Mouse (Mus musculus) embryonic facial prominence, embryonic 11.5 days (tissue): ENCODE measurements at regions not wholly inside any gene's neighbourhood (a gene's known extent, or its start where the extent isn't known, plus 50 kb on each side); places are given as distances from the start of the nearest gene placed in this dataset.

Source experiments
- ATAC-seq: fragments of 200-750 bp; cut with Nextera tagmentation; replicated peaks from 2 replicates; pipeline ENCODE4 v1.8.0; 2017; ENCODE audit warnings: low read depth; ENCODE audit not compliant: insufficient number of reproducible peaks, low FRiP score, low TSS enrichment
- DNase-seq: peaks from one replicate; pipeline ENCODE4 v3.0.0-alpha.2; 2015; ENCODE audit warnings: low spot score
- H3K27ac ChIP-seq: fragments of 300-500 bp; sonication (generic); replicated peaks from 2 replicates; pipeline ENCODE4 v1.5.1; 2014; ENCODE audit warnings: mild to moderate bottlenecking, low read depth, low read length, control low read depth
- H3K27me3 ChIP-seq: fragments of 300-500 bp; sonication (generic); 2 replicates; pipeline ENCODE4 v1.6.1; 2014; ENCODE audit warnings: mild to moderate bottlenecking, low read length, moderate library complexity, mixed read lengths; ENCODE audit not compliant: control insufficient read depth, insufficient read depth
- H3K36me3 ChIP-seq: fragments of 300-500 bp; sonication (generic); replicated peaks from 2 replicates; pipeline ENCODE4 v1.6.1; 2014; ENCODE audit warnings: low read depth, mild to moderate bottlenecking, low read length, moderate library complexity, mixed read lengths; ENCODE audit not compliant: control insufficient read depth, insufficient read depth
- H3K4me1 ChIP-seq: fragments of 300-500 bp; sonication (generic); 2 replicates; pipeline ENCODE4 v1.6.1; 2014; ENCODE audit warnings: low read length, mixed read lengths; ENCODE audit not compliant: control insufficient read depth, insufficient read depth
- H3K4me2 ChIP-seq: fragments of 300-500 bp; sonication (generic); 2 replicates; pipeline ENCODE4 v1.6.1; 2014; ENCODE audit warnings: low read depth, mild to moderate bottlenecking, control low read depth, low read length, moderate library complexity
- H3K4me3 ChIP-seq: fragments of 300-500 bp; sonication (generic); 2 replicates; pipeline ENCODE4 v1.5.1; 2014; ENCODE audit warnings: low read depth, low read length, control low read depth
- H3K9ac ChIP-seq: fragments of 300-500 bp; sonication (generic); replicated peaks from 2 replicates; pipeline ENCODE4 v1.6.1; 2014; ENCODE audit warnings: mild to moderate bottlenecking, control low read depth, low read length
- H3K9me3 ChIP-seq: fragments of 300-500 bp; sonication (generic); replicated peaks from 2 replicates; pipeline ENCODE4 v1.6.1; 2016; ENCODE audit warnings: mild to moderate bottlenecking, low read length, inconsistent platforms, mixed read lengths; ENCODE audit not compliant: control insufficient read depth
- WGBS: fragments of 180-500 bp; shearing (Covaris S2); extraction: QIAGEN DNeasy Blood & Tissue Kit; methylation state at CpG from one replicate; pipeline ENCODE4 v1.1.7; 2014; 5-methylcytosine and 5-hydroxymethylcytosine counted together

GRCm38 (mm10) chr12:107041927-107042652, 446.3 kb upstream of the 3110018I06Rik start:
- 51% methylated on average over 13 of the region's 13 CpGs for WGBS
- no peak overlapping the region for H3K9ac ChIP-seq
- no peaks in the 10 kb centered on the region; the same call in 1 of the 2 replicates for H3K4me1 ChIP-seq
- ATAC-seq (no peak), DNase-seq (peak; percentile 69)
- no peak overlapping the region for H3K4me3 ChIP-seq
- H3K27me3 ChIP-seq: no peaks in the 10 kb centered on the region
- H3K27ac ChIP-seq: no peak overlapping the region
- no peak overlapping the region for H3K4me2 ChIP-seq
- H3K36me3 ChIP-seq: no peaks in the 10 kb centered on the region
- no peaks in the 10 kb centered on the region for H3K9me3 ChIP-seq

GRCm38 (mm10) chr12:107046496-107046895, 441.9 kb upstream of the 3110018I06Rik start:
- Histone ChIP-seq H3K27me3 (no peaks in the 10 kb centered on the region), H3K4me1 (no peaks in the 10 kb centered on the region; the same call in 1 of the 2 replicates), H3K4me2 (no peak overlapping the region), H3K27ac (no peak overlapping the region), H3K9ac (no peak overlapping the region), H3K9me3 (no peaks in the 10 kb centered on the region), H3K4me3 (no peak overlapping the region), H3K36me3 (no peaks in the 10 kb centered on the region)
- 87% methylated on average over 3 of the region's 3 CpGs for WGBS
- no peak for ATAC-seq
- no peak for DNase-seq

GRCm38 (mm10) chr12:107047059-107047531, 441.3 kb upstream of the 3110018I06Rik start:
- ATAC-seq (no peak), DNase-seq (no peak)
- no peak overlapping the region for H3K4me2 ChIP-seq
- H3K9me3 ChIP-seq: no peaks in the 10 kb centered on the region
- no peaks in the 10 kb centered on the region for H3K36me3 ChIP-seq
- no peaks in the 10 kb centered on the region for H3K4me1 ChIP-seq
- H3K27ac ChIP-seq: no peak overlapping the region
- no peak overlapping the region for H3K4me3 ChIP-seq
- no peaks in the 10 kb centered on the region for H3K27me3 ChIP-seq
- no peak overlapping the region for H3K9ac ChIP-seq
- 71% methylated on average over 13 of the region's 13 CpGs for WGBS

DNA sequence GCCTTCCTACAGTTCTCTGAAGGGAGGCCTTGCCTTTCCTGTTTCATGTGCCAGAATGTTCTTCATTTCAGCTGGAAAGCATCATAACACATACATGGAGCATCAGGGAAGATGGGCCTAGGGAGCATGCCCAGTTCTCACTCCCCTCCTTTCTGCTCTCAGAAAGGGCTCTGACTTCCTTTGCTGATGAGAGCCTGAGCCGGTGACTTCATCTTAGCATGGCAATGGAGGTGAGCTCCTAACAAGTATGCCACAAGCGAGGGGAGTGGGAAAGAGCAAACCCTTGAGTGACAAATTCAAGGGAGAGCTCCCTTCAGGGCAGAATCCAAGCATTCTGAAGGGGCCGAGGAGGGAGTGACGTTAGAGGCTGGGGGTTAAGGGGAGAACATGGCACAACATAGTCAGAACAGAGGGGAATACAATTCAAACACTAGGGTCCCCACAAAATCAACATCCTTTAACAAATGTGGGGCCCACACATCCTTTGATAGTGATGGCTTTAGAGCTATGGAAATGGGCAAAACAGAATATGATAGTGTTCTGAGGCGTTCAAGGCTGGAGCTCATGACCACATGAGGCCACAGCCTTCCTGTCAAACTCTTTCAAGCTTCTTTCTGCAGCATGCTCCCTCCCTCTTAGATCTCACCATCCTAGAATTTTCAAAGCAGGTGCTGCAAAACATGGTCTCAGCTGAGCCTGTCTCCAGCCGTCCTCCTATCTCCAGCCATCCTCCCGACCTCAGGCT, 437.4 kb upstream of the 3110018I06Rik start:
- no peak overlapping the region for H3K27ac ChIP-seq
- no peak overlapping the region for H3K4me2 ChIP-seq
- no peak overlapping the region for H3K9ac ChIP-seq
- no peaks in the 10 kb centered on the region for H3K4me1 ChIP-seq
- 81% methylated on average over 7 of the region's 7 CpGs for WGBS
- no peak for DNase-seq
- no peaks in the 10 kb centered on the region for H3K36me3 ChIP-seq
- H3K4me3 ChIP-seq: no peak overlapping the region
- H3K27me3 ChIP-seq: no peaks in the 10 kb centered on the region
- no peak for ATAC-seq
- no peaks in the 10 kb centered on the region for H3K9me3 ChIP-seq

DNA sequence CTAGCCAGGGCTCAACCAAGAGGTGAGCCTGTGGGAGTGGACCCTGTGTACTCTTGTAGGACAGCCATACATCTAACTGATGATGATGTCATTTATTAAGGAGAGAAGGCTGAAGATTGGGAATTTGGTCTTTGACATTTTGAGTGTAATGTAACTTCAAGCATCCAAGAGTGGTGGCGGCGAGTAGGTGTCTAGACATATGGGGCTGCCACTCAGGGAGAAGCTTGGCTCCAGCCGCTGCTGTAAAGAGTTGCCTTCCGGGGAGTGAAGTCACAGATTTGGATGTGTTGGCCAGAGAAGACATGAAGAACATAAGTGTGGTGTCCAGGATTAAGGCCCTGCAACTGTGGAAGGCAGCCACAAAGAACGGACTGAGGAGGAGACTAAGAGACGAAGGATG, 436.3 kb upstream of the 3110018I06Rik start:
- Histone ChIP-seq H3K4me3 (no peak overlapping the region), H3K36me3 (no peaks in the 10 kb centered on the region), H3K9me3 (no peaks in the 10 kb centered on the region), H3K27me3 (no peaks in the 10 kb centered on the region), H3K27ac (no peak overlapping the region), H3K9ac (no peak overlapping the region), H3K4me2 (no peak overlapping the region), H3K4me1 (no peaks in the 10 kb centered on the region)
- DNase-seq (no peak), ATAC-seq (no peak)
- 80% methylated on average over 6 of the region's 6 CpGs for WGBS

GRCm38 (mm10) chr12:107056553-107056952, 431.9 kb upstream of the 3110018I06Rik start:
- ATAC-seq: no peak
- Histone ChIP-seq H3K9me3 (no peaks in the 10 kb centered on the region), H3K36me3 (no peaks in the 10 kb centered on the region), H3K27me3 (no peaks in the 10 kb centered on the region), H3K4me3 (no peak overlapping the region), H3K4me1 (no peaks in the 10 kb centered on the region), H3K4me2 (no peak overlapping the region), H3K9ac (no peak overlapping the region), H3K27ac (no peak overlapping the region)
- DNase-seq: peak; percentile 90
- 28% methylated on average over 5 of the region's 5 CpGs for whole genome bisulfite sequencing

DNA sequence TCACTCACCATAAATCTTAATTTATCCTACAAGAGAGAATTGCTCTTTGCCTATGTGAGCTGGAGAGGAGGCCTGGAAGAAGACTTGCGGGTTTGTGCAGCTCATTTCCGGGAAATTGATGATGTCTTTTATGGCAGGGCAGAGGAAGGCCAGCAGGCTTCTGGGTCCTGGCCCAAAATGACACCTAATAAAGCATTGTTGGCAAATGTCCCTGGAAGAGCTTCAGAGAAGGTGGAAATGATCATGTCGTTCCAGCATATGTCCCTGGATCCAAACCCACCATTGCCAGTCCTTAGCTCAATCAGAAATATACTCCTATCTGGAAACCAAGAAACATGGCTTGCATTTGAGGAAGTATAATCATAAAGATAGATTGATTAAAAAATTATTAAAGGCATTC, 427.9 kb upstream of the 3110018I06Rik start:
- WGBS: 93% methylated on average over 3 of the region's 3 CpGs

DNA sequence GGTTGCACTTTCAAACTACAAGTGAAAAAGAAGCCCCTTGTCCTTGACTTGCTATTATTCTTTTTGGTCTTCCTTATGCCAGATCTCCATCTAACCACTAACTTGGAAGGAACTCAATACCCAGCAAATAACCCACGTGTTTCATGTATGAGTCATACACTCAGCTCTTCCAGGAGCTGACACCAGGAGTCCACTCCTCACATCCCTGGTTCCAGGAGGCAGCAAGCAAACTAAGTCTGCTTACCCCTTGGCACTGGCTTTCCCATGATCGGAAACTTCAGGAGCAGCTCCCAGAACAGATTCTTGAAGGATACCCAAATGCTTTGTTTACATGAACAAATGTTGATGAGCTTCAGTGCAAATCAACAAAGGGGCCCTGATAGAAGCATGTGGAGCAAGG, 421.1 kb upstream of the 3110018I06Rik start:
- no peaks in the 10 kb centered on the region; the same call in 1 of the 2 replicates for H3K9me3 ChIP-seq
- no peak overlapping the region for H3K9ac ChIP-seq
- WGBS: 92% methylated on average over 2 of the region's 2 CpGs
- DNase-seq: no peak
- no peak overlapping the region for H3K4me3 ChIP-seq
- no peak for ATAC-seq
- H3K27ac ChIP-seq: no peak overlapping the region
- no peaks in the 10 kb centered on the region for H3K4me1 ChIP-seq
- no peaks in the 10 kb centered on the region for H3K36me3 ChIP-seq
- H3K4me2 ChIP-seq: no peak overlapping the region
- no peaks in the 10 kb centered on the region for H3K27me3 ChIP-seq

More for the DNA sequence above, 427.9 kb upstream of the 3110018I06Rik start:
- Histone ChIP-seq H3K9ac (no peak overlapping the region), H3K4me2 (no peak overlapping the region), H3K9me3 (no peaks in the 10 kb centered on the region; the same call in 1 of the 2 replicates), H3K27ac (no peak overlapping the region), H3K4me3 (no peak overlapping the region), H3K4me1 (no peaks in the 10 kb centered on the region), H3K36me3 (no peaks in the 10 kb centered on the region), H3K27me3 (no peaks in the 10 kb centered on the region)
- ATAC-seq: no peak
- DNase-seq: no peak
